8 mouse cellular contexts compared by ENCODE assay signal in genomic region chr13:67268568-67269369, GRCm38 (mm10). TPM values are rescaled to one million over a fixed set of nuclear protein-coding genes. Genes with fewer than 3 reads are reported as not detected.
DNase-seq lines count a peak whose midpoint lies in the region; ATAC-seq and TF ChIP-seq lines count a peak whose summit lies in the region.

No protein-coding gene starts in this region.

- DNase-seq in G1E (ENCODE audit: low spot score), result peak; percentile 57
- DNase-seq in cerebellum, adult 11-12 months, result peak; percentile 80
- DNase-seq in forebrain, embryonic 14.5 days (ENCODE audit: low spot score), result peak; percentile 95
- peak; percentile 48 to 77 for DNase-seq in heart, postnatal 14 days
- DNase-seq in large intestine, adult 2 months (ENCODE audit: low read depth, low spot score), result peak; percentile 89
- peak; percentile 69 for DNase-seq in stomach, postnatal 0 days (ENCODE audit: low spot score)

- peak overlapping the region; percentile 68 for H3K9ac ChIP-seq in forebrain, embryonic 14.5 days (ENCODE audit: low read length)
- H3K9ac ChIP-seq in liver, embryonic 16.5 days (ENCODE audit: low read depth, low read length), result peak overlapping the region; percentile 77
- H3K9ac ChIP-seq in neural tube, embryonic 12.5 days, result peak overlapping the region; percentile 66
- peak overlapping the region; percentile 76 for H3K9ac ChIP-seq in stomach, postnatal 0 days (ENCODE audit: low read length)

- peaks cover 2% of the 10 kb centered on the region; the same call in 1 of the 2 replicates for H3K4me1 ChIP-seq in G1E (ENCODE audit: insufficient read depth, low read depth, low read length)
- no peaks in the 10 kb centered on the region for H3K4me1 ChIP-seq in forebrain, embryonic 14.5 days (ENCODE audit: control insufficient read depth, insufficient read depth, low read length)
- no peaks in the 10 kb centered on the region; the same call in 1 of the 2 replicates for H3K4me1 ChIP-seq in liver, embryonic 16.5 days (ENCODE audit: control insufficient read depth, low read depth, low read length)
- H3K4me1 ChIP-seq in neural tube, embryonic 12.5 days, result no peaks in the 10 kb centered on the region
- no peaks in the 10 kb centered on the region for H3K4me1 ChIP-seq in stomach, postnatal 0 days (replicated peaks; ENCODE audit: control insufficient read depth, insufficient read depth)

- H3K4me3 ChIP-seq in G1E (ENCODE audit: low read depth, low read length), result peak overlapping the region; percentile 77
- peak overlapping the region; percentile 62 for H3K4me3 ChIP-seq in forebrain, embryonic 14.5 days (ENCODE audit: low read depth, low read length)
- H3K4me3 ChIP-seq in liver, embryonic 16.5 days (ENCODE audit: low read depth, low read length), result peak overlapping the region; percentile 79
- peak overlapping the region; percentile 76 for H3K4me3 ChIP-seq in neural tube, embryonic 12.5 days
- H3K4me3 ChIP-seq in stomach, postnatal 0 days (ENCODE audit: low read depth, low read length), result peak overlapping the region; percentile 70

- no peaks in the 10 kb centered on the region for H3K36me3 ChIP-seq in G1E (replicated peaks)
- H3K36me3 ChIP-seq in forebrain, embryonic 14.5 days (ENCODE audit: control insufficient read depth, insufficient read depth, low read length), result no peaks in the 10 kb centered on the region
- H3K36me3 ChIP-seq in liver, embryonic 16.5 days (ENCODE audit: control insufficient read depth, insufficient read depth), result no peaks in the 10 kb centered on the region
- H3K36me3 ChIP-seq in neural tube, embryonic 12.5 days, result no peaks in the 10 kb centered on the region
- H3K36me3 ChIP-seq in stomach, postnatal 0 days (ENCODE audit: control insufficient read depth, insufficient read depth, low read length), result no peaks in the 10 kb centered on the region

- no peak for TF ChIP-seq CTCF in G1E (IDR thresholded peaks at IDR 0.05; ENCODE audit: low read depth, low read length)
- TF ChIP-seq CTCF in stomach, postnatal 0 days (IDR thresholded peaks at IDR 0.05; ENCODE audit: low read depth), result no peak

- TF ChIP-seq EP300 in stomach, postnatal 0 days (optimal IDR thresholded peaks at IDR 0.05), result no peak

- ATAC-seq in G1E (ENCODE audit: extremely low read depth, insufficient number of reproducible peaks, low FRiP score, poor library complexity, severe bottlenecking), result peak; percentile 100
- ATAC-seq in forebrain, embryonic 14.5 days, result peak; percentile 99
- peak; percentile 96 for ATAC-seq in liver, embryonic 16.5 days (ENCODE audit: low read depth)
- peak; percentile 99 for ATAC-seq in neural tube, embryonic 12.5 days (ENCODE audit: low FRiP score, low read depth)
- peak; percentile 96 for ATAC-seq in stomach, postnatal 0 days (ENCODE audit: low FRiP score, low TSS enrichment)

- H3K27ac ChIP-seq in forebrain, embryonic 14.5 days (ENCODE audit: low read depth, low read length), result no peak overlapping the region
- peak overlapping the region; percentile 59 for H3K27ac ChIP-seq in liver, embryonic 16.5 days (ENCODE audit: low read length)
- no peak overlapping the region for H3K27ac ChIP-seq in neural tube, embryonic 12.5 days
- H3K27ac ChIP-seq in stomach, postnatal 0 days (replicated peaks), result peak overlapping the region; percentile 61; the same call in 1 of the 2 replicates

- H3K4me2 ChIP-seq in forebrain, embryonic 14.5 days (ENCODE audit: low read length), result peak overlapping the region; percentile 70
- H3K4me2 ChIP-seq in liver, embryonic 16.5 days (ENCODE audit: low read depth, low read length), result peak overlapping the region; percentile 72
- peak overlapping the region; percentile 73 for H3K4me2 ChIP-seq in neural tube, embryonic 12.5 days (replicated peaks)
- peak overlapping the region; percentile 70 for H3K4me2 ChIP-seq in stomach, postnatal 0 days (replicated peaks; ENCODE audit: low read depth)

- no peaks in the 10 kb centered on the region; the same call in 1 of the 2 replicates for H3K9me3 ChIP-seq in G1E (replicated peaks)
- peaks cover 8% of the 10 kb centered on the region; the same call in 1 of the 2 replicates for H3K9me3 ChIP-seq in forebrain, embryonic 14.5 days (replicated peaks; ENCODE audit: control insufficient read depth, low read length)
- H3K9me3 ChIP-seq in liver, embryonic 16.5 days (replicated peaks; ENCODE audit: control insufficient read depth, low read length), result no peaks in the 10 kb centered on the region; the same call in 1 of the 2 replicates
- H3K9me3 ChIP-seq in neural tube, embryonic 12.5 days, result peaks cover 7% of the 10 kb centered on the region
- no peaks in the 10 kb centered on the region for H3K9me3 ChIP-seq in stomach, postnatal 0 days (ENCODE audit: control insufficient read depth, low read length)

- intact Hi-C loops in heart, postnatal 14 days (cut with DNase I), result loop anchor here (5.0 kb wide), 1 partner anchor 339 kb away; the partner anchor contains the start of gene Zfp729b

- 8% methylated on average over 18 of the region's 18 CpGs for WGBS in forebrain, embryonic 14.5 days
- WGBS in large intestine, adult 2 months, result 4% methylated on average over 18 of the region's 18 CpGs
- WGBS in liver, embryonic 16.5 days (ENCODE audit: insufficient replicate concordance), result 6% methylated on average over 18 of the region's 18 CpGs
- 10% methylated on average over 18 of the region's 18 CpGs for WGBS in neural tube, embryonic 12.5 days
- WGBS in stomach, postnatal 0 days, result 5% methylated on average over 18 of the region's 18 CpGs

- no peaks in the 10 kb centered on the region for H3K27me3 ChIP-seq in G1E (ENCODE audit: insufficient read depth, low read length)
- no peaks in the 10 kb centered on the region for H3K27me3 ChIP-seq in forebrain, embryonic 14.5 days (replicated peaks; ENCODE audit: control insufficient read depth, insufficient read depth, low read length)
- H3K27me3 ChIP-seq in liver, embryonic 16.5 days (ENCODE audit: control insufficient read depth, insufficient read depth, low read depth, low read length), result no peaks in the 10 kb centered on the region
- H3K27me3 ChIP-seq in neural tube, embryonic 12.5 days (replicated peaks), result no peaks in the 10 kb centered on the region
- no peaks in the 10 kb centered on the region for H3K27me3 ChIP-seq in stomach, postnatal 0 days (ENCODE audit: control insufficient read depth, insufficient read depth, low read length)

RNA-seq across cellular contexts. Expression of gene Zfp458, which starts 9.5 kb away (rescaled TPM):
- 11.0 and 12.5 TPM in 2 replicates for total RNA-seq in G1E (2014; fragmentation: Nextera tagmentation)
- 3.7 and 6.9 TPM in 2 replicates for total RNA-seq in G1E (2017)
- 0.30 and 0.35 TPM in 2 replicates for polyA plus RNA-seq in G1E (2012)
- 4.4 and 6.5 TPM in 2 replicates for polyA plus RNA-seq in forebrain, embryonic 14.5 days (2014; fragmentation: Nextera tagmentation; extraction: Ambion mirVana)
- total RNA-seq in heart, postnatal 14 days (2021), result 1 to 10 TPM; 2.5 to 2.7 TPM
- 0.27 and 0.31 TPM in 2 replicates for polyA plus RNA-seq in large intestine, adult 2 months (2012; rRNA removed)
- polyA plus RNA-seq in liver, embryonic 16.5 days (2015; fragmentation: Nextera tagmentation; extraction: Ambion mirVana), result 0.41 and 0.50 TPM in 2 replicates
- polyA plus RNA-seq in neural tube, embryonic 12.5 days (2016; fragmentation: Nextera tagmentation; extraction: Ambion mirVana), result 3.4 and 3.8 TPM in 2 replicates
- polyA plus RNA-seq in stomach, postnatal 0 days (2015; fragmentation: Nextera tagmentation; extraction: Ambion mirVana), result 0.64 and 0.68 TPM in 2 replicates

RNA-seq across cellular contexts. Expression of gene Zfp457, which starts 37.5 kb away (rescaled TPM):
- 4.4 and 9.2 TPM in 2 replicates for total RNA-seq in G1E (2014; fragmentation: Nextera tagmentation)
- total RNA-seq in G1E (2017), result 5.0 and 5.6 TPM in 2 replicates
- polyA plus RNA-seq in G1E (2012), result 0.09 TPM in 1 of 2 replicates, not detected in the other
- 0.34 and 1.1 TPM in 2 replicates for polyA plus RNA-seq in forebrain, embryonic 14.5 days (2014; fragmentation: Nextera tagmentation; extraction: Ambion mirVana)
- total RNA-seq in heart, postnatal 14 days (2021), result 1 to 10 TPM; 2.9 to 4.5 TPM
- polyA plus RNA-seq in large intestine, adult 2 months (2012; rRNA removed), result 0.67 and 0.92 TPM in 2 replicates
- polyA plus RNA-seq in liver, embryonic 16.5 days (2015; fragmentation: Nextera tagmentation; extraction: Ambion mirVana), result 0.46 TPM in 1 of 2 replicates, not detected in the other
- polyA plus RNA-seq in neural tube, embryonic 12.5 days (2016; fragmentation: Nextera tagmentation; extraction: Ambion mirVana), result 0.68 and 0.91 TPM in 2 replicates
- 0.58 and 0.70 TPM in 2 replicates for polyA plus RNA-seq in stomach, postnatal 0 days (2015; fragmentation: Nextera tagmentation; extraction: Ambion mirVana)

Comparison
In these comparisons a context has a peak if more than half of its experiments do, and no peak if none do; other contexts are left out.
1. H3K27ac ChIP-seq: peak in liver, embryonic 16.5 days (single experiment) and stomach, postnatal 0 days (single experiment); none in forebrain, embryonic 14.5 days (single experiment) and neural tube, embryonic 12.5 days (single experiment).
2. Peak in every context shown above with its lines, with median percentiles within 50 percentile points of each other: ATAC-seq, DNase-seq, H3K4me3 ChIP-seq, H3K4me2 ChIP-seq and H3K9ac ChIP-seq.